Mouse (Mus musculus) heart, adult 2 months (tissue): Measurements from ENCODE around the gene Oxct2a. TPM values are rescaled to one million over a fixed set of nuclear protein-coding genes. Genes with fewer than 3 reads are reported as not detected.
"Not testable (repeated sequence)": the region's sequence is repeated elsewhere in the genome, so short reads cannot be mapped to it uniquely, and the experiment has no call there.

ENCODE experiments used
- DNase-seq, 2 experiments: peaks; one replicate each; pipeline ENCODE4 v3.0.0; 2021
- H3K27ac ChIP-seq: fragments of 200-600 bp; 2 replicates; pipeline ENCODE4 v1.8.1; 2022
- H3K27me3 ChIP-seq: fragments of 200-500 bp; 2 replicates; pipeline ENCODE4 v1.6.1; 2012; ENCODE audit warnings: mild to moderate bottlenecking, low read length, inconsistent platforms, mixed read lengths; ENCODE audit not compliant: control insufficient read depth, insufficient read depth
- H3K36me3 ChIP-seq: fragments of 200-500 bp; 2 replicates; pipeline ENCODE4 v1.6.1; 2012; ENCODE audit warnings: low read length, inconsistent platforms; ENCODE audit not compliant: control insufficient read depth, insufficient read depth
- H3K4me1 ChIP-seq: fragments of 200-500 bp; 2 replicates; pipeline ENCODE4 v1.6.1; 2011; ENCODE audit warnings: low read length; ENCODE audit not compliant: control insufficient read depth, insufficient read depth
- H3K4me3 ChIP-seq: fragments of 200-600 bp; 2 replicates; pipeline ENCODE4 v1.8.1; 2022
- H3K79me2 ChIP-seq: fragments of 200-500 bp; replicated peaks from 2 replicates; pipeline ENCODE4 v1.6.1; 2012; ENCODE audit warnings: mild to moderate bottlenecking, inconsistent platforms, low read length, moderate library complexity, mixed read lengths; ENCODE audit not compliant: control insufficient read depth, insufficient read depth
- H3K9ac ChIP-seq: fragments of 200-500 bp; 2 replicates; pipeline ENCODE4 v1.6.1; 2012; ENCODE audit warnings: low read depth, mild to moderate bottlenecking, control low read depth, inconsistent platforms, low read length, mixed read lengths
- CTCF ChIP-seq: fragments of 200-600 bp; IDR thresholded peaks from 2 replicates; pipeline ENCODE4 v1.8.1; 2022; ENCODE audit warnings: antibody characterized with exemption, mild to moderate bottlenecking, moderate library complexity
- EP300 ChIP-seq: fragments of 200-500 bp; IDR thresholded peaks from 2 replicates; pipeline ENCODE4 v1.6.1; 2011; ENCODE audit warnings: low read depth, low read length, control low read depth; ENCODE audit not compliant: insufficient read depth
- POLR2A ChIP-seq: fragments of 200-500 bp; IDR thresholded peaks from 2 replicates; pipeline ENCODE4 v1.6.1; 2011; ENCODE audit warnings: mild to moderate bottlenecking, low read depth, low read length, control low read depth; ENCODE audit not compliant: insufficient read depth
- WGBS: fragments of 180-500 bp; shearing (Covaris S2); methylation state at CpG from one replicate; pipeline ENCODE4 v1.1.7; 2018; 5-methylcytosine and 5-hydroxymethylcytosine counted together
- intact Hi-C: fragments of 180-260 bp; cut with DNase I; formaldehyde crosslinking; loops from one replicate; pipeline ENCODE4 v1.15.1; 2025
- polyA plus RNA-seq: library from polyadenylated mRNA; depleted of rRNA; stranded (reverse); fragments of >200 nt; gene quantifications from 2 replicates; pipeline ENCODE4 v1.2.3, GENCODE M21; 2012
- total RNA-seq, 2 experiments: library from RNA; stranded (reverse); gene quantifications; 2 replicates each; pipeline ENCODE4 v1.2.3; 2021

The Oxct2a gene
- total and polyA plus RNA-seq, 3 experiments: 0.06 TPM; not detected in 2

- peaks cover 5% of the 10 kb centered on the region for H3K36me3 ChIP-seq
- no peaks in the 10 kb centered on the region for H3K27me3 ChIP-seq
- no peak overlapping the region for H3K4me3 ChIP-seq
- no peaks in the 10 kb centered on the region; the same call in 1 of the 2 replicates for H3K4me1 ChIP-seq
- no peak for DNase-seq
- TF ChIP-seq POLR2A (no peak), CTCF (no peak), EP300 (no peak)
- no peak overlapping the region for H3K27ac ChIP-seq
- no peak overlapping the region for H3K9ac ChIP-seq
- intact Hi-C loops: no loop called here
- 76% methylated on average over 3 of the region's 3 CpGs for WGBS
- H3K79me2 ChIP-seq: no peaks in the 10 kb centered on the region
Observed at GRCm38 (mm10) chr4:123292390-123292789, 31.0 kb downstream of the Oxct2a start.

- TF ChIP-seq EP300 (no peak), CTCF (no peak), POLR2A (no peak)
- intact Hi-C loops: no loop called here
- no peak overlapping the region for H3K4me3 ChIP-seq
- no peak overlapping the region for H3K9ac ChIP-seq
- H3K4me1 ChIP-seq: peaks cover 4% of the 10 kb centered on the region; the same call in 1 of the 2 replicates
- no peaks in the 10 kb centered on the region for H3K27me3 ChIP-seq
- no peak overlapping the region for H3K27ac ChIP-seq
- 85% methylated on average over 12 of the region's 12 CpGs for WGBS
- H3K79me2 ChIP-seq: no peaks in the 10 kb centered on the region
- no peak for DNase-seq
- peaks cover 8% of the 10 kb centered on the region for H3K36me3 ChIP-seq
Observed at GRCm38 (mm10) chr4:123289038-123289437, 34.4 kb downstream of the Oxct2a start.

GRCm38 (mm10) chr4:123286790-123287189, 36.6 kb downstream of the Oxct2a start:
- intact Hi-C loops: no loop called here
- no peak overlapping the region for H3K9ac ChIP-seq
- WGBS: 56% methylated on average over 2 of the region's 2 CpGs

GRCm38 (mm10) chr4:123284731-123285624, 38.5 kb downstream of the Oxct2a start:
- H3K9ac ChIP-seq: peak overlapping the region; percentile 48; the same call in 1 of the 2 replicates
- 57% methylated on average over 6 of the region's 6 CpGs for WGBS
- peaks cover 7% of the 10 kb centered on the region for H3K36me3 ChIP-seq
- H3K27ac ChIP-seq: peak overlapping the region; percentile 66
- H3K79me2 ChIP-seq: no peaks in the 10 kb centered on the region
- TF ChIP-seq EP300 (no peak), POLR2A (0 out of 2 replicates have a peak, but pooled peaks have one; percentile 17)
- H3K4me1 ChIP-seq: peaks cover 4% of the 10 kb centered on the region; the same call in 1 of the 2 replicates
- intact Hi-C loops: no loop called here
- no peaks in the 10 kb centered on the region for H3K27me3 ChIP-seq
- H3K4me3 ChIP-seq: peak overlapping the region; percentile 57
- DNase-seq: no peak

More at GRCm38 (mm10) chr4:123286790-123287189, 36.6 kb downstream of the Oxct2a start:
- Histone ChIP-seq H3K27me3 (no peaks in the 10 kb centered on the region), H3K4me1 (peaks cover 4% of the 10 kb centered on the region; the same call in 1 of the 2 replicates), H3K4me3 (no peak overlapping the region), H3K36me3 (peaks cover 7% of the 10 kb centered on the region), H3K27ac (no peak overlapping the region), H3K79me2 (no peaks in the 10 kb centered on the region)
- TF ChIP-seq POLR2A (no peak), CTCF (no peak), EP300 (no peak)
- DNase-seq: no peak

- WGBS: under 1% methylated on average over 15 of the region's 15 CpGs
- H3K79me2 ChIP-seq, H3K4me1 ChIP-seq, H3K36me3 ChIP-seq, H3K27me3 ChIP-seq, intact Hi-C loops: not testable (repeated sequence)
- peak overlapping the region; percentile 75 for H3K9ac ChIP-seq
- DNase-seq: peak; percentile 46 to 51
- H3K4me3 ChIP-seq: peak overlapping the region; percentile 57
- H3K27ac ChIP-seq: peak overlapping the region; percentile 66
Observed at GRCm38 (mm10) chr4:123283675-123284064, 39.8 kb downstream of the Oxct2a start.

GRCm38 (mm10) chr4:123282915-123283674, 40.3 kb downstream of the Oxct2a start:
- H3K36me3 ChIP-seq, H3K79me2 ChIP-seq, intact Hi-C loops, H3K4me1 ChIP-seq, H3K27me3 ChIP-seq: not testable (repeated sequence)
- WGBS: under 1% methylated on average over 49 of the region's 55 CpGs
- H3K9ac ChIP-seq: peak overlapping the region; percentile 64
- peak overlapping the region; percentile 69 for H3K27ac ChIP-seq
- peak overlapping the region; percentile 57 for H3K4me3 ChIP-seq
- DNase-seq: peak; percentile 67 to 69
